Mouse (Mus musculus): ENCODE data around the gene Wnt7a.

Wnt7a gene

GRCm38 (mm10) chr6:91379266-91379665, 31.9 kb downstream of the Wnt7a start:
- no peaks in the 10 kb centered on the region for H3K9me3 ChIP-seq (ENCODE audit: low read length)
- TF ChIP-seq CTCF (conservative IDR thresholded peaks at IDR 0.05; ENCODE audit: low read length) = no peak
- no peak for TF ChIP-seq NANOG (IDR thresholded peaks at IDR 0.05; ENCODE audit: borderline replicate concordance, low read length)
- no peak for TF ChIP-seq POU5F1 (IDR thresholded peaks at IDR 0.05; ENCODE audit: borderline replicate concordance, low read length)
- peaks cover 21% of the 10 kb centered on the region for H3K27me3 ChIP-seq (ENCODE audit: insufficient read depth, low read length)
- no peaks in the 10 kb centered on the region for H3K36me3 ChIP-seq (ENCODE audit: insufficient read depth, low read length)
- no peak overlapping the region for H3K4me3 ChIP-seq (replicated peaks; ENCODE audit: low read length)
- H3K4me1 ChIP-seq (replicated peaks; ENCODE audit: low read depth, low read length) = peaks cover 4% of the 10 kb centered on the region; the same call in 1 of the 2 replicates

GRCm38 (mm10) chr6:91372977-91373376, 38.2 kb downstream of the Wnt7a start:
- TF ChIP-seq NANOG (IDR thresholded peaks at IDR 0.05; ENCODE audit: borderline replicate concordance, low read length) (no peak), POU5F1 (IDR thresholded peaks at IDR 0.05; ENCODE audit: borderline replicate concordance, low read length) (no peak), CTCF (conservative IDR thresholded peaks at IDR 0.05; ENCODE audit: low read length) (no peak)
- Histone ChIP-seq H3K27me3 (ENCODE audit: insufficient read depth, low read length) (peaks cover 32% of the 10 kb centered on the region), H3K36me3 (ENCODE audit: insufficient read depth, low read length) (no peaks in the 10 kb centered on the region), H3K4me1 (replicated peaks; ENCODE audit: low read depth, low read length) (no peaks in the 10 kb centered on the region), H3K9me3 (ENCODE audit: low read length) (no peaks in the 10 kb centered on the region), H3K4me3 (replicated peaks; ENCODE audit: low read length) (no peak overlapping the region)

- Histone ChIP-seq H3K4me3 (replicated peaks; ENCODE audit: low read length) (no peak overlapping the region), H3K36me3 (ENCODE audit: insufficient read depth, low read length) (no peaks in the 10 kb centered on the region)
Observed at GRCm38 (mm10) chr6:91372586-91372971, 38.6 kb downstream of the Wnt7a start.

GRCm38 (mm10) chr6:91371912-91372585, 39.1 kb downstream of the Wnt7a start:
- no peaks in the 10 kb centered on the region for H3K4me1 ChIP-seq (replicated peaks; ENCODE audit: low read depth, low read length)
- TF ChIP-seq CTCF (conservative IDR thresholded peaks at IDR 0.05; ENCODE audit: low read length) (no peak), POU5F1 (IDR thresholded peaks at IDR 0.05; ENCODE audit: borderline replicate concordance, low read length) (no peak), NANOG (IDR thresholded peaks at IDR 0.05; ENCODE audit: borderline replicate concordance, low read length) (no peak)
- H3K4me3 ChIP-seq (replicated peaks; ENCODE audit: low read length) = no peak overlapping the region

More at GRCm38 (mm10) chr6:91372586-91372971, 38.6 kb downstream of the Wnt7a start:
- H3K4me1 ChIP-seq (replicated peaks; ENCODE audit: low read depth, low read length) = no peaks in the 10 kb centered on the region
- TF ChIP-seq CTCF (conservative IDR thresholded peaks at IDR 0.05; ENCODE audit: low read length) = no peak
- TF ChIP-seq POU5F1 (IDR thresholded peaks at IDR 0.05; ENCODE audit: borderline replicate concordance, low read length) = no peak
- no peak for TF ChIP-seq NANOG (IDR thresholded peaks at IDR 0.05; ENCODE audit: borderline replicate concordance, low read length)
- H3K9me3 ChIP-seq (ENCODE audit: low read length) = no peaks in the 10 kb centered on the region
- peaks cover 32% of the 10 kb centered on the region for H3K27me3 ChIP-seq (ENCODE audit: insufficient read depth, low read length)

GRCm38 (mm10) chr6:91366781-91367180, 44.4 kb downstream of the Wnt7a start:
- no peak for TF ChIP-seq NANOG (IDR thresholded peaks at IDR 0.05; ENCODE audit: borderline replicate concordance, low read length)
- no peak for TF ChIP-seq CTCF (conservative IDR thresholded peaks at IDR 0.05; ENCODE audit: low read length)
- no peak for TF ChIP-seq POU5F1 (IDR thresholded peaks at IDR 0.05; ENCODE audit: borderline replicate concordance, low read length)
- Histone ChIP-seq H3K4me3 (replicated peaks; ENCODE audit: low read length) (no peak overlapping the region), H3K27me3 (ENCODE audit: insufficient read depth, low read length) (peaks cover 41% of the 10 kb centered on the region), H3K36me3 (ENCODE audit: insufficient read depth, low read length) (no peaks in the 10 kb centered on the region), H3K9me3 (ENCODE audit: low read length) (no peaks in the 10 kb centered on the region), H3K4me1 (replicated peaks; ENCODE audit: low read depth, low read length) (peaks cover 6% of the 10 kb centered on the region)

More at GRCm38 (mm10) chr6:91371912-91372585, 39.1 kb downstream of the Wnt7a start:
- Histone ChIP-seq H3K27me3 (ENCODE audit: insufficient read depth, low read length) (peaks cover 34% of the 10 kb centered on the region), H3K36me3 (ENCODE audit: insufficient read depth, low read length) (no peaks in the 10 kb centered on the region), H3K9me3 (ENCODE audit: low read length) (no peaks in the 10 kb centered on the region)

- no peaks in the 10 kb centered on the region for H3K9me3 ChIP-seq (ENCODE audit: low read length)
- TF ChIP-seq POU5F1 (IDR thresholded peaks at IDR 0.05; ENCODE audit: borderline replicate concordance, low read length) (no peak), NANOG (IDR thresholded peaks at IDR 0.05; ENCODE audit: borderline replicate concordance, low read length) (no peak), CTCF (conservative IDR thresholded peaks at IDR 0.05; ENCODE audit: low read length) (no peak)
- no peaks in the 10 kb centered on the region for H3K36me3 ChIP-seq (ENCODE audit: insufficient read depth, low read length)
- peaks cover 6% of the 10 kb centered on the region for H3K4me1 ChIP-seq (replicated peaks; ENCODE audit: low read depth, low read length)
- H3K27me3 ChIP-seq (ENCODE audit: insufficient read depth, low read length) = peaks cover 41% of the 10 kb centered on the region
- no peak overlapping the region for H3K4me3 ChIP-seq (replicated peaks; ENCODE audit: low read length)
Observed at GRCm38 (mm10) chr6:91365480-91365879, 45.7 kb downstream of the Wnt7a start.

GRCm38 (mm10) chr6:91362756-91363155, 48.4 kb downstream of the Wnt7a start:
- Histone ChIP-seq H3K36me3 (ENCODE audit: insufficient read depth, low read length) (no peaks in the 10 kb centered on the region), H3K4me3 (replicated peaks; ENCODE audit: low read length) (no peak overlapping the region), H3K9me3 (ENCODE audit: low read length) (no peaks in the 10 kb centered on the region), H3K27me3 (ENCODE audit: insufficient read depth, low read length) (peaks cover 35% of the 10 kb centered on the region), H3K4me1 (replicated peaks; ENCODE audit: low read depth, low read length) (peaks cover 6% of the 10 kb centered on the region)
- TF ChIP-seq NANOG (IDR thresholded peaks at IDR 0.05; ENCODE audit: borderline replicate concordance, low read length) (no peak), CTCF (conservative IDR thresholded peaks at IDR 0.05; ENCODE audit: low read length) (no peak), POU5F1 (IDR thresholded peaks at IDR 0.05; ENCODE audit: borderline replicate concordance, low read length) (no peak)

GRCm38 (mm10) chr6:91360998-91361397, 50.2 kb downstream of the Wnt7a start:
- no peak for TF ChIP-seq NANOG (IDR thresholded peaks at IDR 0.05; ENCODE audit: borderline replicate concordance, low read length)
- no peak for TF ChIP-seq POU5F1 (IDR thresholded peaks at IDR 0.05; ENCODE audit: borderline replicate concordance, low read length)
- no peak for TF ChIP-seq CTCF (conservative IDR thresholded peaks at IDR 0.05; ENCODE audit: low read length)
- Histone ChIP-seq H3K4me3 (replicated peaks; ENCODE audit: low read length) (no peak overlapping the region), H3K4me1 (replicated peaks; ENCODE audit: low read depth, low read length) (peaks cover 6% of the 10 kb centered on the region), H3K27me3 (ENCODE audit: insufficient read depth, low read length) (peaks cover 24% of the 10 kb centered on the region), H3K36me3 (ENCODE audit: insufficient read depth, low read length) (no peaks in the 10 kb centered on the region), H3K9me3 (ENCODE audit: low read length) (no peaks in the 10 kb centered on the region)

- Histone ChIP-seq H3K4me3 (replicated peaks; ENCODE audit: low read length) (no peak overlapping the region), H3K9me3 (ENCODE audit: low read length) (no peaks in the 10 kb centered on the region), H3K36me3 (ENCODE audit: insufficient read depth, low read length) (no peaks in the 10 kb centered on the region), H3K4me1 (replicated peaks; ENCODE audit: low read depth, low read length) (no peaks in the 10 kb centered on the region), H3K27me3 (ENCODE audit: insufficient read depth, low read length) (peaks cover 26% of the 10 kb centered on the region)
- TF ChIP-seq NANOG (IDR thresholded peaks at IDR 0.05; ENCODE audit: borderline replicate concordance, low read length) = no peak
- TF ChIP-seq CTCF (conservative IDR thresholded peaks at IDR 0.05; ENCODE audit: low read length) = no peak
- TF ChIP-seq POU5F1 (IDR thresholded peaks at IDR 0.05; ENCODE audit: borderline replicate concordance, low read length) = no peak
Observed at GRCm38 (mm10) chr6:91360371-91360690, 50.8 kb downstream of the Wnt7a start.
